Mouse (Mus musculus) kidney, postnatal 0 days (tissue): ENCODE data around the gene Syne3. TPM values are rescaled to one million over a fixed set of nuclear protein-coding genes. Genes with fewer than 3 reads are reported as not detected.

Experiments
- ATAC-seq: fragments of 200-750 bp; cut with Nextera tagmentation; replicated peaks from 2 replicates; pipeline ENCODE4 v1.8.0; 2017; ENCODE audit warnings: low read depth, moderate number of reproducible peaks, moderate TSS enrichment, moderate library complexity; ENCODE audit not compliant: low FRiP score
- DNase-seq: peaks from one replicate; pipeline ENCODE4 v3.0.0-alpha.2; 2016; ENCODE audit warnings: low spot score
- H3K27ac ChIP-seq: fragments of 300-500 bp; sonication (generic); 2 replicates; pipeline ENCODE4 v1.5.1; 2014; ENCODE audit warnings: mild to moderate bottlenecking
- H3K27me3 ChIP-seq: fragments of 300-500 bp; sonication (generic); 2 replicates; pipeline ENCODE4 v1.6.1; 2014; ENCODE audit warnings: low read length, mixed read lengths; ENCODE audit not compliant: insufficient read depth
- H3K36me3 ChIP-seq: fragments of 300-500 bp; sonication (generic); 2 replicates; pipeline ENCODE4 v1.6.1; 2014; ENCODE audit warnings: low read length, mixed read lengths; ENCODE audit not compliant: insufficient read depth
- H3K4me1 ChIP-seq: fragments of 300-500 bp; sonication (generic); replicated peaks from 2 replicates; pipeline ENCODE4 v1.6.1; 2014; ENCODE audit warnings: antibody characterized with exemption, low read length, mixed read lengths; ENCODE audit not compliant: insufficient read depth
- H3K4me2 ChIP-seq: fragments of 300-500 bp; sonication (generic); 2 replicates; pipeline ENCODE4 v1.6.1; 2014; ENCODE audit warnings: mild to moderate bottlenecking, low read length, moderate library complexity, mixed read lengths
- H3K4me3 ChIP-seq: fragments of 300-500 bp; sonication (generic); replicated peaks from 2 replicates; pipeline ENCODE4 v1.5.1; 2014; ENCODE audit warnings: low read depth, low read length
- H3K9ac ChIP-seq: fragments of 300-500 bp; sonication (generic); 2 replicates; pipeline ENCODE4 v1.6.1; 2014; ENCODE audit warnings: low read depth, low read length
- H3K9me3 ChIP-seq: fragments of 300-500 bp; sonication (generic); replicated peaks from 2 replicates; pipeline ENCODE4 v1.6.1; 2016; ENCODE audit warnings: low read length, inconsistent platforms, mixed read lengths
- CTCF ChIP-seq: IDR thresholded peaks from 2 replicates; pipeline ENCODE4 v1.5.1; 2016; ENCODE audit warnings: antibody characterized with exemption, low read depth, mild to moderate bottlenecking, moderate library complexity
- WGBS: fragments of 180-500 bp; shearing (Covaris S2); extraction: QIAGEN DNeasy Blood & Tissue Kit; methylation state at CpG from one replicate; pipeline ENCODE4 v1.1.7; 2014; 5-methylcytosine and 5-hydroxymethylcytosine counted together
- polyA plus RNA-seq: library from polyadenylated mRNA; unstranded; fragments of >200 nt; fragmentation: Nextera tagmentation; extraction: Ambion mirVana; gene quantifications from 2 replicates; pipeline ENCODE4 v1.2.1, GENCODE M21; 2015

The Syne3 gene
- polyA plus RNA-seq, 1 experiment from 2014 or later, result 1.0 TPM

GRCm38 (mm10) chr12:105019359-105020219, 10.0 kb upstream of the Syne3 start:
- Histone ChIP-seq H3K4me1 (0 out of 2 replicates have a peak, but pooled peaks cover 5% of the 10 kb centered on the region), H3K9ac (no peak overlapping the region), H3K4me2 (no peak overlapping the region), H3K36me3 (no peaks in the 10 kb centered on the region), H3K27ac (no peak overlapping the region), H3K4me3 (no peak overlapping the region), H3K27me3 (no peaks in the 10 kb centered on the region), H3K9me3 (no peaks in the 10 kb centered on the region)
- WGBS, result 65% methylated on average over 19 of the region's 19 CpGs
- no peak for TF ChIP-seq CTCF
- no peak for DNase-seq
- no peak for ATAC-seq

GRCm38 (mm10) chr12:105016639-105017038, 7.0 kb upstream of the Syne3 start:
- H3K36me3 ChIP-seq, result no peaks in the 10 kb centered on the region
- H3K27ac ChIP-seq, result 0 out of 2 replicates have a peak overlapping the region, but pooled peaks have one; percentile 8
- 59% methylated on average over 10 of the region's 10 CpGs for WGBS
- H3K4me1 ChIP-seq, result 0 out of 2 replicates have a peak, but pooled peaks cover 8% of the 10 kb centered on the region
- TF ChIP-seq CTCF, result no peak
- 0 out of 2 replicates have a peak overlapping the region, but pooled peaks have one; percentile 6 for H3K4me2 ChIP-seq
- H3K27me3 ChIP-seq, result no peaks in the 10 kb centered on the region
- H3K9ac ChIP-seq, result no peak overlapping the region
- DNase-seq, result peak; percentile 57
- no peaks in the 10 kb centered on the region for H3K9me3 ChIP-seq
- H3K4me3 ChIP-seq, result no peak overlapping the region
- peak; percentile 78 for ATAC-seq

- DNase-seq, result no peak
- H3K27ac ChIP-seq, result peak overlapping the region; percentile 3; the same call in 1 of the 2 replicates
- H3K36me3 ChIP-seq, result no peaks in the 10 kb centered on the region
- H3K9me3 ChIP-seq, result no peaks in the 10 kb centered on the region
- no peak for ATAC-seq
- no peak overlapping the region for H3K9ac ChIP-seq
- no peaks in the 10 kb centered on the region for H3K27me3 ChIP-seq
- no peak overlapping the region for H3K4me2 ChIP-seq
- 0 out of 2 replicates have a peak, but pooled peaks cover 7% of the 10 kb centered on the region for H3K4me1 ChIP-seq
- TF ChIP-seq CTCF, result no peak
- 43% methylated on average over 4 of the region's 4 CpGs for WGBS
- H3K4me3 ChIP-seq, result no peak overlapping the region
These were observed 6.6 kb upstream of the Syne3 start for GRCm38 (mm10) chr12:105016199-105016598.

GRCm38 (mm10) chr12:105013065-105013464, 3.5 kb upstream of the Syne3 start:
- Histone ChIP-seq H3K27ac (peak overlapping the region; percentile 54; the same call in 1 of the 2 replicates), H3K4me1 (peaks cover 7% of the 10 kb centered on the region; the same call in 1 of the 2 replicates), H3K27me3 (no peaks in the 10 kb centered on the region), H3K4me2 (peak overlapping the region; percentile 33), H3K36me3 (no peaks in the 10 kb centered on the region), H3K9ac (0 out of 2 replicates have a peak overlapping the region, but pooled peaks have one; percentile 3), H3K4me3 (no peak overlapping the region), H3K9me3 (no peaks in the 10 kb centered on the region)
- 13% methylated on average over 17 of the region's 17 CpGs for WGBS
- no peak for TF ChIP-seq CTCF
- no peak for ATAC-seq
- DNase-seq, result peak; percentile 85

GRCm38 (mm10) chr12:105012314-105012713, 2.7 kb upstream of the Syne3 start:
- TF ChIP-seq CTCF, result no peak
- no peaks in the 10 kb centered on the region for H3K36me3 ChIP-seq
- 90% methylated on average over 4 of the region's 4 CpGs for WGBS
- H3K9ac ChIP-seq, result no peak overlapping the region
- no peak overlapping the region for H3K4me3 ChIP-seq
- H3K9me3 ChIP-seq, result no peaks in the 10 kb centered on the region
- H3K27ac ChIP-seq, result no peak overlapping the region
- H3K4me2 ChIP-seq, result no peak overlapping the region
- no peaks in the 10 kb centered on the region for H3K27me3 ChIP-seq
- ATAC-seq (no peak), DNase-seq (no peak)
- H3K4me1 ChIP-seq, result peaks cover 7% of the 10 kb centered on the region; the same call in 1 of the 2 replicates

GRCm38 (mm10) chr12:105011589-105011988, 2.0 kb upstream of the Syne3 start:
- peaks cover 7% of the 10 kb centered on the region; the same call in 1 of the 2 replicates for H3K4me1 ChIP-seq
- DNase-seq (no peak), ATAC-seq (no peak)
- 94% methylated on average over 1 of the region's 1 CpGs for WGBS
- no peak overlapping the region for H3K9ac ChIP-seq
- H3K36me3 ChIP-seq, result no peaks in the 10 kb centered on the region
- no peaks in the 10 kb centered on the region for H3K9me3 ChIP-seq
- no peak for TF ChIP-seq CTCF
- no peak overlapping the region for H3K4me3 ChIP-seq
- no peak overlapping the region for H3K4me2 ChIP-seq
- no peaks in the 10 kb centered on the region for H3K27me3 ChIP-seq
- H3K27ac ChIP-seq, result no peak overlapping the region
